9 mouse cellular contexts compared by ENCODE assay signal in the genomic region with DNA sequence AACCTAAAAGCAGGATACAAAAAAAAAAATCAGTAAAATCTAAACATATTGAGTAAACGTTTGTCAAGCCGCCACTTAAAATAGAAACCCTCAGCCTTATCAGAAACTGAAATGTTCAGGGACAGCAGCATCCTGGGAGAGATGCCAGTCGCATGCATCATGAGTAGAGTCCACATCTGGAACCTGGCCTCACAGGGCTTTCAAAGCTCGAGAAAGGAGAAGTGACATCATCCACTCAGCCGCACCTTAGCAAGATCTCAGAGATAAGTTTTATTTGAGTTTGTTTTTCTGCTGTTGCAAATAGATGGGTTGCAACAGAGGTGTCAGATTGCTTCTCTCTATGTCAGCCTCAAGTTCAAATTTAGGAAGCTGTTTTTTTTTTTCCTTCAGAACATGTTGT. TPM values are rescaled to one million over a fixed set of nuclear protein-coding genes. Genes with fewer than 3 reads are reported as not detected.
DNase-seq lines count a peak whose midpoint lies in the region; ATAC-seq lines count a peak whose summit lies in the region.
"Had no signal": no experiment of that assay in that cellular context is flagged by ENCODE, and none has a peak within 500 bp of the region (broad histone marks: within the 10 kb centered on the region; RNA-seq: fewer than 3 reads in every experiment).

No protein-coding gene starts in this region.

- intact Hi-C loops in heart, postnatal 10 days (cut with DNase I), result no loop called here

- DNase-seq in embryo, embryonic 11 days, result peak; percentile 7
- no peak for DNase-seq in embryo, embryonic 10.5 days (ENCODE audit: low spot score)
- peak; percentile 47 to 68 for DNase-seq in heart, postnatal 10 days
- DNase-seq in frontal cortex, postnatal 36 days (ENCODE audit: low spot score in 2 of 2), result no peak
- DNase-seq in retina, embryonic 14.5 days (ENCODE audit: low spot score), result no peak
- DNase-seq in frontal cortex, postnatal 10 days (ENCODE audit: low spot score in 2 of 2), result no peak
- DNase-seq: liver, embryonic 13.5 days had no signal

- ATAC-seq in activated CD4-positive, CD25-positive, alpha-beta regulatory T cell, adult 4 months, result peak; percentile 59
- ATAC-seq in megakaryocyte, adult 5-6 weeks (ENCODE audit: poor library complexity, severe bottlenecking), result peak; percentile 94

RNA-seq across cellular contexts. Expression of a gene that starts 31.3 kb away (rescaled TPM):
- polyA plus RNA-seq in activated CD4-positive, CD25-positive, alpha-beta regulatory T cell, adult 4 months (2017; shearing (Covaris generic)), result 10 to 100 TPM; 11.1 to 12.5 TPM
- total RNA-seq in heart, postnatal 10 days (2021), result 100 to 1,000 TPM; 194 to 211 TPM
- total RNA-seq in megakaryocyte, adult 5-6 weeks (2015), result 50.2 and 53.1 TPM in 2 replicates
- total RNA-seq in megakaryocyte, adult 5-6 weeks (2017), result 39.1 and 50.4 TPM in 2 replicates

Comparison
In these comparisons a context has a peak if more than half of its experiments do, and no peak if none do; other contexts are left out.
1. DNase-seq: peak in embryo, embryonic 11 days (single experiment) and heart, postnatal 10 days (2 of 2); none in embryo, embryonic 10.5 days (single experiment), frontal cortex, postnatal 36 days (0 of 2), retina, embryonic 14.5 days (single experiment) and frontal cortex, postnatal 10 days (0 of 2).